Mouse (Mus musculus): ENCODE results near the gene Lrch4. TPM values are rescaled to one million over a fixed set of nuclear protein-coding genes. Genes with fewer than 3 reads are reported as not detected.

Lrch4 gene
- polyA plus RNA-seq, 1 experiment from 2014 or later = 35.7 TPM

DNA sequence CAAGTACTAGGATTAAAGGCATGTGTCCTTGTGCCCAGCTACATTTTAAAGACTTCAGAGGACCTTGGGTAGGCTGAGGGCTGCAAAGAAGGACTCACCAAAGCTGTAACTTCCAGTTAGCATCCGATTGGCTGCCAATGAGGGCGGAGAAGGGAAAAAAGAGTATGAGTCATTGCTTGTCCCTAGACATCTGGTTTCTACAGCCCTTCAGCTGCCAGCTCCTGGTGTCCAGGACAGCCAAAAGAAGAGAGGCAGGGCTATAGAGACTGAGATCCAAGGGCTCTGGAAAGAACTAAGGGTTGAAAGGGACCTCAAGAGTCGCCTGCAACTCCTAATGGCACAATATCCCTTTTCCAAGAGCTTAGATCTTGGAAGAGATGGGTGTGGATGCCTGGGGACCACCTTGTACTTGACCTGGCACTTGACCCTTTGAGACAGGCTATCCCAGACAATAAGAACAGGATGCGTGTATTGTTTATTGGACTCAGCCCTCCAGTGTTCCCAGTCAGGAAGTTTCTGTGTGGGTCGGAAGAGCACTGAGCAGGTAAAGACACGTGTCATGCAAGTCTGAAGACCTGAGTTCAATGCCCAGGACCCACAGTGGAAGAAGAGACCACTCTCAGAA, 31.3 kb downstream of the Lrch4 start:
- H3K9me3 ChIP-seq = no peaks in the 10 kb centered on the region
- no peak for ATAC-seq (ENCODE audit: borderline replicate concordance, extremely low read depth, low FRiP score, low TSS enrichment)
- no peak overlapping the region for H3K4me2 ChIP-seq
- H3K4me1 ChIP-seq = peaks cover 4% of the 10 kb centered on the region; the same call in 1 of the 2 replicates
- H3K27me3 ChIP-seq = no peaks in the 10 kb centered on the region
- H3K27ac ChIP-seq = no peak overlapping the region
- no peak overlapping the region for H3K4me3 ChIP-seq
- peaks cover 27% of the 10 kb centered on the region for H3K36me3 ChIP-seq
- 74% methylated on average over 6 of the region's 6 CpGs for WGBS
- H3K9ac ChIP-seq = no peak overlapping the region

DNA sequence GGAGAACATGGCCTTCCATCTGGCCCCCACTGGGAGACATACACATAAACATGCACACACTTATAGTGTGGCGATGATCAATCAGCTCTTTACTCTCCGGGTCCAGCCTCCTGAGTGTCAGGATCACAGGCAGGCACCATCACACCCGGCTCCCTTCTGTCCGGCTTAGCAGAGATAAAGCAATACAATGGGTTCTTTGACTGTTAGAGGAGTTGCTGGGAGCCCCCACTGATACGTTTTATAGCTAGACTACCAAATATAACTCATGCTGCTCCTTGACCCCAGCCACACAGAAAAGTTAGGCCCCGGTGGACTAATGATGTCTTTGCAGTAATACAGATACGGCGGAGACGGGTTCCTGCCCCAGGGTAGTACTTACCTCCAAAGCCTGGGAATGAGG, 34.1 kb downstream of the Lrch4 start:
- Histone ChIP-seq H3K27ac (no peak overlapping the region), H3K4me2 (no peak overlapping the region), H3K27me3 (no peaks in the 10 kb centered on the region), H3K36me3 (peaks cover 37% of the 10 kb centered on the region), H3K9me3 (no peaks in the 10 kb centered on the region), H3K4me3 (no peak overlapping the region), H3K9ac (no peak overlapping the region), H3K4me1 (no peaks in the 10 kb centered on the region)
- ATAC-seq (ENCODE audit: borderline replicate concordance, extremely low read depth, low FRiP score, low TSS enrichment) = no peak
- 67% methylated on average over 9 of the region's 9 CpGs for WGBS

DNA sequence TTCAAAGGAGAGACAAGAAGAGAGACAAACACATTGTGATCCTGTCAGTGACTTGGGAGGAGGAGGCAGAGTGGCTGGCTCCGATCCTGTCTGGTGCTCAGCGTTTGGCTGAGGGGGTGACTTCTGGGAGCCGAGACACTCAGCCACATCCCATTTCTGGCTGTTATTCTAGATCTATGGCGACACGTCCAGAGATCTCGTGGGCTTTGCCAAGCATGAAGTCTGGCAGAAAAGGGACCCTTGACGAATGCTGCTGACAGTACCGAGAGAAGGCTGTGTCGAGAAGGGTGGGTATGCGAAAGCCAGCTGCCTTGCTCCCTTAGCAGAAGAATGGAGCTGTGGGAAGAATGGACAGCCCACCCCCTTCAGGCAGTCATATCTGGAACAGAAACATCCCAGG, 40.0 kb downstream of the Lrch4 start:
- H3K27me3 ChIP-seq = no peaks in the 10 kb centered on the region
- no peak for ATAC-seq (ENCODE audit: borderline replicate concordance, extremely low read depth, low FRiP score, low TSS enrichment)
- H3K9me3 ChIP-seq = no peaks in the 10 kb centered on the region
- 39% methylated on average over 10 of the region's 10 CpGs for WGBS
- peaks cover 30% of the 10 kb centered on the region for H3K4me1 ChIP-seq
- H3K27ac ChIP-seq = no peak overlapping the region
- no peak overlapping the region for H3K4me3 ChIP-seq
- peaks cover 15% of the 10 kb centered on the region; the same call in 1 of the 2 replicates for H3K36me3 ChIP-seq
- H3K4me2 ChIP-seq = no peak overlapping the region
- H3K9ac ChIP-seq = no peak overlapping the region

- H3K27me3 ChIP-seq = no peaks in the 10 kb centered on the region
- no peak overlapping the region for H3K9ac ChIP-seq
- no peak overlapping the region for H3K4me3 ChIP-seq
- H3K4me1 ChIP-seq = peaks cover 30% of the 10 kb centered on the region
- ATAC-seq (ENCODE audit: borderline replicate concordance, extremely low read depth, low FRiP score, low TSS enrichment) = no peak
- peaks cover 10% of the 10 kb centered on the region; the same call in 1 of the 2 replicates for H3K36me3 ChIP-seq
- 94% methylated on average over 1 of the region's 1 CpGs for WGBS
- H3K4me2 ChIP-seq = no peak overlapping the region
- no peak overlapping the region for H3K27ac ChIP-seq
- no peaks in the 10 kb centered on the region for H3K9me3 ChIP-seq
These were observed 41.3 kb downstream of the Lrch4 start for GRCm38 (mm10) chr5:137670240-137670639.

GRCm38 (mm10) chr5:137671443-137672240, 42.7 kb downstream of the Lrch4 start:
- no peaks in the 10 kb centered on the region for H3K27me3 ChIP-seq
- H3K9ac ChIP-seq = no peak overlapping the region
- peak overlapping the region; percentile 81 for H3K27ac ChIP-seq
- 10% methylated on average over 9 of the region's 9 CpGs for WGBS
- peaks cover 10% of the 10 kb centered on the region; the same call in 1 of the 2 replicates for H3K36me3 ChIP-seq
- no peaks in the 10 kb centered on the region for H3K9me3 ChIP-seq
- ATAC-seq (ENCODE audit: borderline replicate concordance, extremely low read depth, low FRiP score, low TSS enrichment) = peak; percentile 62
- H3K4me1 ChIP-seq = peaks cover 30% of the 10 kb centered on the region
- H3K4me2 ChIP-seq = peak overlapping the region; percentile 28; the same call in 1 of the 2 replicates
- H3K4me3 ChIP-seq = no peak overlapping the region

DNA sequence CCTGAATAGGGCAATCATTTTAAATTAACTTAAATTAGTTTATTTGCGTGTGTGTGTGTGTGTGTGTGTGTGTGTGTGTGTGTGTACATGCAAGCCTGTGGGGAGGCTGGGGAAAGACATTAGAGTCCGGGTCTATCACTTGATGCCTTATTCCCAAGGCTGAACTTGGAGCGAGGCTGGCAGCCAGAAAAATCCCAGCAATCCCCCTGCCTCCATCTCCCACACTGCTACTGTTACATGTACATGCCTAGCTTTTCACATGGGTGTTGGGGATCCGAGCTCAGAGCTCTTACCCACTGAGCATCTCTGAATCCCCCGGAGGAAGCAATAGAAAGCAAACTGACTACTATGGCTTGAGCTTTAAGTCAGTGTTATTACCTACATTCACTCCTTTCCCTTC, 43.4 kb downstream of the Lrch4 start:
- ATAC-seq (ENCODE audit: borderline replicate concordance, extremely low read depth, low FRiP score, low TSS enrichment) = no peak
- peak overlapping the region; percentile 81 for H3K27ac ChIP-seq
- 76% methylated on average over 5 of the region's 5 CpGs for WGBS

DNA sequence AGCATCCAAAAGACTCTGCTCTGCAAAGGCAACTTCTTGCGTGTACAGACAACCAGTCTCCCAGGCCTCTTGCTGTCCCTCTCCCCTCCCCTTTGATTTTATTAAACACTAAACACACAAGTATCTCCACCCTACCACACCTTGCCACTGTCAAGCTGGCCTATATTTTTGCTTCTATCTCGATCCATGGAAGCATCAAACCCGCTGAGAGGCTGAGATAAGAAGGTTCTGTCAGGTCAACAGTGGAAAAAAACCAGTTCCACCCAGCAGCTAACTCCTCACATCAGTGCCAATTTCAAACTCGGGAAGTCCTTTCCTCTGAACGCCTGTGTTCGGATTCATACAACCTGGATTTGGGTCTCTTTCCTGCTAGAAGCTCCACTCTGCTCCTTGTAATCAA, 44.1 kb downstream of the Lrch4 start:
- no peak for ATAC-seq (ENCODE audit: borderline replicate concordance, extremely low read depth, low FRiP score, low TSS enrichment)
- Histone ChIP-seq H3K9ac (no peak overlapping the region), H3K27ac (no peak overlapping the region)

More for the DNA sequence above, 43.4 kb downstream of the Lrch4 start:
- Histone ChIP-seq H3K4me1 (peaks cover 30% of the 10 kb centered on the region), H3K4me2 (no peak overlapping the region), H3K4me3 (no peak overlapping the region), H3K27me3 (no peaks in the 10 kb centered on the region), H3K36me3 (peaks cover 6% of the 10 kb centered on the region), H3K9me3 (no peaks in the 10 kb centered on the region), H3K9ac (no peak overlapping the region)

GRCm38 (mm10) chr5:137674786-137675185, 45.9 kb downstream of the Lrch4 start:
- Histone ChIP-seq H3K36me3 (peaks cover 6% of the 10 kb centered on the region; the same call in 1 of the 2 replicates), H3K9ac (no peak overlapping the region), H3K4me2 (no peak overlapping the region), H3K4me1 (peaks cover 30% of the 10 kb centered on the region), H3K27me3 (no peaks in the 10 kb centered on the region), H3K4me3 (no peak overlapping the region), H3K27ac (no peak overlapping the region), H3K9me3 (no peaks in the 10 kb centered on the region)
- no peak for ATAC-seq (ENCODE audit: borderline replicate concordance, extremely low read depth, low FRiP score, low TSS enrichment)
- WGBS = 93% methylated on average over 8 of the region's 8 CpGs

More for the DNA sequence above, 44.1 kb downstream of the Lrch4 start:
- H3K4me1 ChIP-seq = peaks cover 30% of the 10 kb centered on the region
- H3K9me3 ChIP-seq = no peaks in the 10 kb centered on the region
- 79% methylated on average over 6 of the region's 6 CpGs for WGBS
- H3K4me2 ChIP-seq = no peak overlapping the region
- no peaks in the 10 kb centered on the region for H3K27me3 ChIP-seq
- H3K4me3 ChIP-seq = no peak overlapping the region
- H3K36me3 ChIP-seq = peaks cover 3% of the 10 kb centered on the region; the same call in 1 of the 2 replicates

- H3K9me3 ChIP-seq = no peaks in the 10 kb centered on the region
- no peak overlapping the region for H3K4me3 ChIP-seq
- peaks cover 7% of the 10 kb centered on the region for H3K4me1 ChIP-seq
- no peaks in the 10 kb centered on the region for H3K27me3 ChIP-seq
- no peak overlapping the region for H3K27ac ChIP-seq
- H3K4me2 ChIP-seq = no peak overlapping the region
- no peak for ATAC-seq (ENCODE audit: borderline replicate concordance, extremely low read depth, low FRiP score, low TSS enrichment)
- WGBS = 86% methylated on average over 8 of the region's 8 CpGs
- peaks cover 6% of the 10 kb centered on the region; the same call in 1 of the 2 replicates for H3K36me3 ChIP-seq
- H3K9ac ChIP-seq = no peak overlapping the region
These were observed 48.9 kb downstream of the Lrch4 start for GRCm38 (mm10) chr5:137677859-137678258.

- H3K9ac ChIP-seq = no peak overlapping the region
- H3K4me3 ChIP-seq = no peak overlapping the region
- peaks cover 6% of the 10 kb centered on the region; the same call in 1 of the 2 replicates for H3K36me3 ChIP-seq
- H3K4me2 ChIP-seq = no peak overlapping the region
- no peak for ATAC-seq (ENCODE audit: borderline replicate concordance, extremely low read depth, low FRiP score, low TSS enrichment)
- 79% methylated on average over 3 of the region's 3 CpGs for WGBS
- H3K27me3 ChIP-seq = no peaks in the 10 kb centered on the region
- no peaks in the 10 kb centered on the region for H3K9me3 ChIP-seq
- H3K27ac ChIP-seq = no peak overlapping the region
- peaks cover 9% of the 10 kb centered on the region for H3K4me1 ChIP-seq
These were observed 49.8 kb downstream of the Lrch4 start for GRCm38 (mm10) chr5:137678736-137679135.

- Histone ChIP-seq H3K4me2 (no peak overlapping the region), H3K27me3 (no peaks in the 10 kb centered on the region), H3K9me3 (no peaks in the 10 kb centered on the region), H3K4me3 (no peak overlapping the region), H3K4me1 (peaks cover 10% of the 10 kb centered on the region), H3K36me3 (peaks cover 6% of the 10 kb centered on the region; the same call in 1 of the 2 replicates), H3K27ac (no peak overlapping the region), H3K9ac (no peak overlapping the region)
- WGBS = 66% methylated on average over 4 of the region's 4 CpGs
- ATAC-seq (ENCODE audit: borderline replicate concordance, extremely low read depth, low FRiP score, low TSS enrichment) = no peak
These were observed 50.8 kb downstream of the Lrch4 start for GRCm38 (mm10) chr5:137679726-137680125.

DNA sequence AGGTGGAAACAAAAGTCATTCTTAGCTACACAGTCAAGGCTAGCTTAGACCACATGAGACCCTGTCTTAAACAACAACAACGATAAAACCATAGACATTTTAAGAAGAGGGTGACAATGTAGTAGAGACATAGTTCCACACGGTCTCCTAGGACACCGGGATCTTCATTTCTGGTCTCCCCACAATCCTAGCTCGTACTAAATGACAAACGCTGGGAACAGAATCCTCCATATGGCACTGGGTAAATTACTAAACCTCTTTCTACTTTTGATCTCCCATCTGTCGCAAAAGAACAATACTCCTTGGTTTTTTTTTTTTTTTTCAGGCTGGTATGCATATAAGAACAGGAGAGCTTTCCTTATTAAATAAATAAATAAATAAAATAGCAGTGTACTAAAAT, 53.6 kb downstream of the Lrch4 start:
- Histone ChIP-seq H3K9me3 (no peaks in the 10 kb centered on the region), H3K4me1 (peaks cover 17% of the 10 kb centered on the region), H3K9ac (no peak overlapping the region), H3K4me3 (no peak overlapping the region), H3K36me3 (0 out of 2 replicates have a peak, but pooled peaks cover 3% of the 10 kb centered on the region), H3K27me3 (no peaks in the 10 kb centered on the region), H3K4me2 (no peak overlapping the region), H3K27ac (no peak overlapping the region)
- 82% methylated on average over 6 of the region's 6 CpGs for WGBS
- no peak for ATAC-seq (ENCODE audit: borderline replicate concordance, extremely low read depth, low FRiP score, low TSS enrichment)

All from lung, embryonic 15.5 days (tissue).